Mouse (Mus musculus) ovary, adult 18-20 months (tissue): ENCODE measurements around the gene Chd3.
"Not testable (repeated sequence)": the region's sequence is repeated elsewhere in the genome, so short reads cannot be mapped to it uniquely, and the experiment has no call there.

Experiments used
- DNase-seq: peaks from one replicate; pipeline ENCODE4 v3.0.0; 2022; ENCODE audit warnings: low spot score, mixed read lengths

Gene Chd3

DNA sequence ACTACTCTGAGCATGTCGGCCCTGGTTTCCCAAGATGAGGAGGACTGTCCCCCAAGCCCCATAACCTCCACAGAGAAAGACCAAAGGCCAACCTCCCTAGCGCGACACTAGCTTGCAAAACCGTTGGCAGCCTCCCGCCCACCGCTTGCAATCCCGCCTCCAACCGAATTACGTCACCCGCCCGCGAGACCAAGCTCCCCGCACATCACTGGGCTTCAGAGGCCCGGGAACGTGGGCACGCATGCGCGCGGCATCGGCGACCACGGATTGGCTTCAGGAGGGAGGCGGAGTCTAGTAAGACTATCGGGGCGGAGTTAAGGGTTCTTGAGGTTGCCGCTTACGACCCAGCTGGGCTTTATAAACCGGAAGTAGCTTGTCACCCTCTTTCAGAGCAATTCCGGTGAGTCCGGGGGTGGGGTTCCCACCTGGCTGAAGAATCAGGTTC lies 45.5 kb downstream of the Chd3 start, which contains the start of the genes Cntrob and Trappc1:
Gene Cntrob (minus strand): TSS at position 109 of the 445 bp plus-strand sequence.
Gene Trappc1 (plus strand): TSS at position 314 of the 445 bp plus-strand sequence.
- DNase-seq: peak; percentile 99

GRCm38 (mm10) chr11:69322693-69323471 lies 46.3 kb downstream of the Chd3 start:
- no peak for DNase-seq

DNA sequence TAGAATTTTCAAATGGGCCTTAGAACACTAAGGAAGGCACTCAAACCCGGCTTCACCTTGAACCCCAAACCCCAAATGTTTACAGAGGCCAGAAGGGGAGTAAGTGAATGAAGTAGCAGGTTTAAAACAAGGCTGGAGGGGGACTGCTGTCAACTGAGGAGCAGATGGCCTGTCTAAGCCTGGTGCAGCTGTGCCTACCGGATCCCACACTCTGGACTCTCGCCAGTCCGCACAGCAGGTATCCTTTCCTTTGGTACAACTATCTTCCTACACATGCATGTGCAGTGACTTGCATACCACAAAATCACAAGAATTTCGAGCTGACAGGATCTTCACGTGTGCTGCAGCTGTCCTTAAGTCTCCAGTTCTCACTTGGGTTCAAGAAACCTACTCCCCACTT lies 47.2 kb downstream of the Chd3 start:
- no peak for DNase-seq

DNA sequence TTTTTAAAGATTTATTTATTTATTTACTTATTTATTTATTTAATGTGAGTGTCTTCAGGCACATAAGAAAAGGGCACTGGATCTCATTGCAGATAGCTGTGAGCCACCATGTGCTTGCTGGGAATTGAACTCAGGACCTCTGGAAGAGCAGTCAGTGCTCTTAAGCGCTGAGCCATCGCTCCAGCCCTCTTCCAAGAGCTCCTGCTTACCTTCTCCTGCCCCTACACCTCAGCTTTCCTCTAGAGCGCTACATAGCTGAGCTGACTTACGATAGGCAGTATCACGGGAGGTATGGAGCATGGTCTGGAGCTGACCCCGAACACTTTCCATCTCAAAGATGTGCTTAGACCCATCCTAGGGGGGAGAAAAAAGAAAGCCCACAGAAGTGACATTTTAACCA lies 47.6 kb downstream of the Chd3 start:
- DNase-seq: no peak

- DNase-seq: not testable (repeated sequence)
These were observed 51.2 kb downstream of the Chd3 start for GRCm38 (mm10) chr11:69318000-69318399.

DNA sequence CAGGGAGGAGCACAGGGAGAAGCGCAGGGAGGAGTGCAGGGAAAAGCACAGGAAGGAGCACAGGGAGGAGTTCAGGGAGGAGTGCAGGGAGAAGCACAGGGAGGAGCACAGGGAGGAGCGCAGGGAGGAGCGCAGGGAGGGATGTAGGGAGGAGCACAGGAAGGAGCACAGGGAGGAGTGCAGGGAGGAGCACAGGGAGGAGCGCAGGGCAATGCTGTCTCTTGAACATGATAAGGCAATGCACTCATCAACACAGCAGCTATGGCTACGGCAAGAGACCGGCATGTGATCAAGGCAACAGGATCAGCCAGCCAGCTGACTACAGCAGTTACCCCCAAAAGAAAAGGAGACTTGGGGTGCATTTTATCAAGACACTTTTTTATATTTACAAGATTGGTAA lies 52.8 kb downstream of the Chd3 start:
- no peak for DNase-seq

GRCm38 (mm10) chr11:69311266-69311665 lies 57.9 kb downstream of the Chd3 start:
- no peak for DNase-seq

- DNase-seq: no peak
These were observed 63.2 kb downstream of the Chd3 start for GRCm38 (mm10) chr11:69306039-69306438.

GRCm38 (mm10) chr11:69305291-69305690 lies 63.9 kb downstream of the Chd3 start:
- DNase-seq: no peak

DNA sequence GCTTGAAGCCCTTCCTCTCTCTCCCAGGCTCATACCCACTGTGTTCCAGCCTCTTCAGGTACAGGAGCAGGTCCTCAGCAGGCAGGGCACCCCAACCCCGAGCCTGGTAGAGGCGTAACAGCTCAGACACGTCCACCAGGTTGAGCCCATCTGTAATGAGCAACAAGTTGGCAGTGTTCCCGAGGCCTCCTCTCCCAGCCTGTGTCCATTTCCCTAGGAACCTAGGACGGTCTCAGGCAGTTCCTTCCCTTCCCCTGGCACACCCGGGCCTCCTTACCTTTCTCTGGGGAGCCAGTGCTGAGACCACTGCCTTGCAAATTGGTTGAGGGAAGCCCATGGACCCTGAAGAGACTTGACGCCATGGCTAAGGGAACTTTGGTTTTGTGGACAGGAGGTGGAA lies 66.4 kb downstream of the Chd3 start:
- DNase-seq: no peak

- DNase-seq: no peak
These were observed 71.0 kb downstream of the Chd3 start for GRCm38 (mm10) chr11:69298231-69298630.

DNA sequence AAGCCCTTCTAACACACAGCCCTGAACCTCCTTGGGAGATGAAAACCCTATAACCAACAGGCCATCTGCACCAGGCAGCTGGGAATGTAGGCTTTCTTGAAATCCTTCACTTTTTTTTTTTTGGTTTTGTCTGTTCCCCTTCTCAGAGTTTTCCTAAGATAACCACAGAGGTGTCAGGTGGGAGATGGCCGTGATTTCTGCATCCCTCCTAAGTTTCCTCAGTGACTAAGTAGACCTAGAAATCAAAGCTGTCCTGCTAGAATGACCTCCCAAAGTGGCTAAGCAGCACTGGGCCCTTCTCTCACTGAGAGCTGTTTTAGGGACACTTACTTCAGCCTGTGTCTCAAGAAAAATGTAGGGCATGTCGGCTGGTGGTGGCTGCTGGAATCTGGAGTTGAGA lies 71.4 kb downstream of the Chd3 start:
- DNase-seq: no peak

- no peak for DNase-seq
These were observed 73.9 kb downstream of the Chd3 start for GRCm38 (mm10) chr11:69295286-69295685.
